Mouse (Mus musculus) forebrain, embryonic 11.5 days (tissue): ENCODE results near the gene Rnf2. TPM values are rescaled to one million over a fixed set of nuclear protein-coding genes. Genes with fewer than 3 reads are reported as not detected.

Experiments
- ATAC-seq: fragments of 200-750 bp; cut with Nextera tagmentation; replicated peaks from 2 replicates; pipeline ENCODE4 v1.8.0; 2017; ENCODE audit warnings: moderate TSS enrichment; ENCODE audit not compliant: low FRiP score
- DNase-seq: peaks from one replicate; pipeline ENCODE4 v3.0.0-alpha.2; 2017; ENCODE audit warnings: low spot score
- H3K27ac ChIP-seq: fragments of 300-500 bp; sonication (generic); 2 replicates; pipeline ENCODE4 v1.5.1; 2014; ENCODE audit warnings: low read depth, low read length
- H3K27me3 ChIP-seq: fragments of 300-500 bp; sonication (generic); 2 replicates; pipeline ENCODE4 v1.6.1; 2014; ENCODE audit warnings: mild to moderate bottlenecking, low read length, mixed read lengths; ENCODE audit not compliant: control insufficient read depth, insufficient read depth
- H3K36me3 ChIP-seq: fragments of 300-500 bp; sonication (generic); 2 replicates; pipeline ENCODE4 v1.6.1; 2014; ENCODE audit warnings: mild to moderate bottlenecking, low read length, moderate library complexity, mixed read lengths; ENCODE audit not compliant: control insufficient read depth, insufficient read depth
- H3K4me1 ChIP-seq: fragments of 300-500 bp; sonication (generic); replicated peaks from 2 replicates; pipeline ENCODE4 v1.6.1; 2014; ENCODE audit warnings: low read length, mixed read lengths; ENCODE audit not compliant: control insufficient read depth, insufficient read depth
- H3K4me2 ChIP-seq: fragments of 300-500 bp; sonication (generic); 2 replicates; pipeline ENCODE4 v1.6.1; 2014; ENCODE audit warnings: low read depth, mild to moderate bottlenecking, low read length, moderate library complexity, mixed read lengths; ENCODE audit not compliant: severe bottlenecking
- H3K4me3 ChIP-seq: fragments of 300-500 bp; sonication (generic); 2 replicates; pipeline ENCODE4 v1.5.1; 2014; ENCODE audit warnings: low read depth, low read length
- H3K9ac ChIP-seq: fragments of 300-500 bp; sonication (generic); 2 replicates; pipeline ENCODE4 v1.6.1; 2014; ENCODE audit warnings: low read length
- H3K9me3 ChIP-seq: fragments of 300-500 bp; sonication (generic); 2 replicates; pipeline ENCODE4 v1.6.1; 2016; ENCODE audit warnings: low read length, mixed read lengths; ENCODE audit not compliant: control insufficient read depth
- WGBS: fragments of 180-500 bp; shearing (Covaris S2); extraction: QIAGEN DNeasy Blood & Tissue Kit; methylation state at CpG from one replicate; pipeline ENCODE4 v1.1.7; 2014; 5-methylcytosine and 5-hydroxymethylcytosine counted together
- polyA plus RNA-seq: library from polyadenylated mRNA; unstranded; fragments of >200 nt; fragmentation: Nextera tagmentation; extraction: Ambion mirVana; gene quantifications from 2 replicates; pipeline ENCODE4 v1.2.1, GENCODE M21; 2014

Rnf2 gene
- polyA plus RNA-seq = 130 and 140 TPM in 2 replicates

DNA sequence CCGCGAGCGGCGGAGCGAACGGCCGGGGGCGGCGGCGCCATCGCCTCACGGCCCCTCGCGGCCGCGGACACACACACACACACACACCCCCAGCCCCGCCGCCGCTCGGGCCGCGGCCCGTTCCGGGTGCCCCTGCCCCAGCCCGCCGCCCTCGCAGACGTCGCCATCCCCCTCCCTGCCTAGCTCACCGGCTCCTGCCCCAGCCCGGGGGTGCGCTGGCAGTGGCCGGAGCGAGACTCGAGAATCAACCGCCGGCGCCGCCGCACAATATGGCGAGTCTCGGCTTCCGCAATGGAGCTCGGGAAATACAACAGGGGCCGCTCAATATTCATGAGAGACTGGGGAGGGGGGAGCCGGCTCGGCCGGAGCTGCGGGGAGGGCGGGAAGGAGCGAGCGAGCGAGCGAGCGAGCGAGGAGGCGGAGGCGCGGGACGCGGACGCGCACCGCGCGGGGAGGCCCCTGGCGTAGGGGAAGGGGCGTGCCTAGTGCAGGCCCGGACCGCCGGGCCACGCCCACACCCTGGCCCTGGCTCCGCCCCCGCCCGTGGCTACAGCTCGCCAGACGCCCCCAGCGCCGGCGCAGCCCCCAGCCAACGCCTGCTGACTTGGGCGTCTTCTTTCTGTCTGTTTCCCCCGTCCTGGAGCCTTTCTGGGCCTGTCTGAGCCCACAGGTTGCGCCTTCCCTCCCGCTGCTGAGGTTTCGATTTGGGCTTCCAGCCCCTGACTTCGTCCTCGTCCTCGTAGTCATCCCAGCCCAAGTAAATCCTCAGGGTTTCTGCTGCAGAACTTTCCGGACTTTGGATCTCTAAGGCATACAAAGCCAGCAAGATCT is at the start of gene Rnf2:
TSS of gene Rnf2 (minus strand) at position 425 of the 831 bp plus-strand sequence.
- Histone ChIP-seq H3K27ac (peak within 1 kb of the TSS; percentile 97), H3K4me3 (peak within 1 kb of the TSS; percentile 92)
- 1% methylated on average over 69 of the region's 90 CpGs for WGBS

DNA sequence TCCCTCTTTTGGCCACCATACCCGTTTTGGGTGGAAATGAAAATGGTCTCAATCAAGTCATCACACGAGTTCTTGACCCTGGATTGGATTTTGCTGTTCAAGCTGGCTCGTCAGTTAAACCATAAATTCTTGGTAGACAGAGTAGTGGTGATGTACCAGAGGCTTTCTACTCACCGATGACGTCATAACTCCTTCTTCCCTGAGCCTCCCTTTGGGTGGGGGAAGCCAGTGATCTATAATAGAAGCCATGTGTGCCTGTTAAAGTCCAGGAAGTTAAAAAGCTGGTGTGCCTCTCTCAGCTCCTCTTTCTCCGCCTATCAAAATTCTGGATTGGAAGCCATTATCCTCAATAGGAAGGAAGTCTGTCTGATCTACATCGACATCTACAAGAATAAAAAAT is 49.0 kb upstream of the Rnf2 start:
- H3K4me2 ChIP-seq = no peak overlapping the region
- no peak overlapping the region for H3K4me3 ChIP-seq
- ATAC-seq = no peak
- no peaks in the 10 kb centered on the region for H3K36me3 ChIP-seq
- H3K9me3 ChIP-seq = no peaks in the 10 kb centered on the region
- H3K4me1 ChIP-seq = 0 out of 2 replicates have a peak, but pooled peaks cover 2% of the 10 kb centered on the region
- no peak overlapping the region for H3K9ac ChIP-seq
- WGBS = 80% methylated on average over 7 of the region's 7 CpGs
- H3K27me3 ChIP-seq = no peaks in the 10 kb centered on the region
- H3K27ac ChIP-seq = no peak overlapping the region
- no peak for DNase-seq

More for the DNA sequence above, at the start of gene Rnf2:
- Histone ChIP-seq H3K4me1 (no peaks in the 10 kb centered on the region), H3K9me3 (no peaks in the 10 kb centered on the region), H3K9ac (peak within 1 kb of the TSS; percentile 97), H3K4me2 (peak within 1 kb of the TSS; percentile 56), H3K27me3 (no peaks in the 10 kb centered on the region), H3K36me3 (no peaks in the 10 kb centered on the region)
- peak; percentile 97 for DNase-seq
- peak; percentile 97 for ATAC-seq

DNA sequence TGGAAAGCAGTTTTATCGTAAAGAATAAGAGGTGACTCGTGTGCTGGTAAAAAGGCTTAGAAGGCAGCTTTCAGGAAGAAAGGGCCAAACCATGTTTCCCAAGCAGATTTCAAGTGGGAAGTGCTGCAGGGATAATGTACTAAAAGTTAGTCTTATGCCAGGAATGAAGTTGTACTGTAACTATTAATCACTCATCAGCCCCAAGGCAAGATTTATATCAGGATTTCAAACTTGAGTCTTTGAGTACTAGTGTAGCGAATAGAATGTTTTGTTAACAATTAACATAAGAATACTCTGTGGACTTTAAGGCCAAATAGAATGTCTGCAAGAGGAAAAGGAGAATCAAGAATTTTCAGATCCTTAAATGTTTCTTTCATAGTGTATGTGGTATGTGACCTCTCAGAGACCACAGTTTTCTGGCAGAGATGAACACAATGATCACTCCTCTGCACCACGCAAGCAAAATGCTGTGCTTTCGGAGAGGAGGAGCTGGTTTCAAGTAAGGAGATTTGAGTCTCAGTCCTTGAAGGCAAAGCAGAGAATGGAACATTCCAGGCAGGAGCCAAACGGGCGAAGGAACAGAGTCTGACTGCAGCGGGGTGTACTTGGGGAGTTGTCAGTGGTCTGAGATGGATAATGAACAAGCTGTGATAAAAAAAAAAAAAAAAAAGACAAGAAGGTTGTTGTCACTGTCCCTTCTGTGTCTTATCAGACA is 48.3 kb upstream of the Rnf2 start:
- H3K9ac ChIP-seq = no peak overlapping the region
- 0 out of 2 replicates have a peak, but pooled peaks cover 2% of the 10 kb centered on the region for H3K4me1 ChIP-seq
- WGBS = 84% methylated on average over 8 of the region's 8 CpGs
- no peak overlapping the region for H3K27ac ChIP-seq
- no peak overlapping the region for H3K4me2 ChIP-seq
- H3K4me3 ChIP-seq = no peak overlapping the region
- H3K36me3 ChIP-seq = no peaks in the 10 kb centered on the region
- ATAC-seq = no peak
- no peaks in the 10 kb centered on the region for H3K9me3 ChIP-seq
- DNase-seq = no peak
- no peaks in the 10 kb centered on the region for H3K27me3 ChIP-seq

DNA sequence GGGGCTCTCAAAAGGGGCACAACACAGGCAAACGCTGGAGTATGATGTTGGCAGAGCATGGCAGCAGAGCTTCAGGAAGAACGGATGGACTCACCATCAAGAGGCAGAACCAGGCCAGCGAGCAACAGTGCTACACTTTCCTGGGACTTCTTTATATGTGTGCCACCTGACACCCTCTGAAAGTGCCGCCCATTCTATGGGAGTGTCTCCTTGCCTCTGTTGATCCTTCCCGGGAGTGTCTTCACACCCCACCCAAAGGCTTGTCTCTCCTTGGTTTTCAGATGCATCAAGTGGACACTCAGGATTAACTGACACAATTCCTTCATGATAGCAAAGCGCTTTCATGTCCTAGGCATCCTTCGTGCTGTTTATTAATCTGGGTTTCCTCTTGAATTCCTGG is 44.8 kb upstream of the Rnf2 start:
- DNase-seq (no peak), ATAC-seq (no peak)
- Histone ChIP-seq H3K9me3 (no peaks in the 10 kb centered on the region), H3K27me3 (no peaks in the 10 kb centered on the region), H3K9ac (no peak overlapping the region), H3K4me2 (no peak overlapping the region), H3K4me3 (no peak overlapping the region), H3K27ac (no peak overlapping the region), H3K36me3 (no peaks in the 10 kb centered on the region), H3K4me1 (no peaks in the 10 kb centered on the region)
- WGBS = 80% methylated on average over 7 of the region's 7 CpGs

DNA sequence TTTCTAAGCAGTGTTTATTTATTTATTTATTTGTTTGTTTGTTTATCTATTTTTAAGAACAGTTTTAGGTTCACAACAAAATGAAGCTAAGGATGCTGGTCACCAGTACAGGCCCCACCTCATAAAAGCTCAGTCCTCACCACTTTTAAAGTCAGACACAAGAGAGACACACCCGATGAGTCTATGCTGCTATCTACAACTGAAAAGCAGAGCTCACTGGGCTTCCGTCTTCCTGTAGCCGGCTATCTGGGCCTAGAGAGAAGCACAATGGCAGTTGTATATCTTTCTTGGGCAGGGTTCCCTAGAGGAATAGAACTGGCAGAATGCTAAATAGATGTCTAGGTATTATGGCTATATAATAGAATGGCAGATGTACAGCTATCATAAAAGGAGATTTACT is 43.8 kb upstream of the Rnf2 start:
- no peaks in the 10 kb centered on the region for H3K27me3 ChIP-seq
- ATAC-seq (no peak), DNase-seq (no peak)
- H3K27ac ChIP-seq = no peak overlapping the region
- H3K9ac ChIP-seq = no peak overlapping the region
- H3K9me3 ChIP-seq = no peaks in the 10 kb centered on the region
- H3K36me3 ChIP-seq = no peaks in the 10 kb centered on the region
- no peaks in the 10 kb centered on the region for H3K4me1 ChIP-seq
- WGBS = 94% methylated on average over 3 of the region's 3 CpGs
- no peak overlapping the region for H3K4me2 ChIP-seq
- H3K4me3 ChIP-seq = no peak overlapping the region

DNA sequence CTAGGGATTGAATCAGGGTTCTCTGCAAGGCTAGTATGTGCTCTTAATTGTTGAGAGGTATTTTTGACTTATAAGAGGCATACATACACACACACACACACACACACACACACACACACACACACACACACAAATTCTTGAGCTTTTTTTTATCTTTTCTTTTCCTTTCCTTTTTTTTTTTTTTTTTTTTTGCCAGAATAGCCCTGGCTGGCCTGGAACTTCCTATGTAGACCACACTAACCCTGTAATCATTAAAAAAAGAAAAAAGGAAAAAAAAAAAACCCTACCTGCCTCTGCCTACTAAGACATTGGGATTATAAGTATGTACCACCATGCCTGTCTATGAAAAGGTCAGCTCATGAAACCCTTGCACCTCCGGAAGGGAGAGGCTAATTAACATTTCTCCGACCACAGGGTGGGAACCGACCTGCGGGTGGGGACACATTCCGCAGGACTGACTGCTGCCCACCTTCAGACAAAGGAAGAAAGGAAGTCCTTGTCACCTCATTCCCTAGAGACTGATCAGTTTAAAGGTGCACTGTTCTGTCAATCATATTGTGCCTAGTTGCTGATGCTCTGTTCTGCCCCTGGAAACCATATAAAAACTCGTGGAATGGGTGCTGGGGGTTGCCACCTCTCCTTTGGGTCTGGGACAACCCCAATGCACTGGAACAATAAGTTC is 43.2 kb upstream of the Rnf2 start:
- ATAC-seq = no peak
- H3K27ac ChIP-seq = no peak overlapping the region
- 80% methylated on average over 6 of the region's 6 CpGs for WGBS

DNA sequence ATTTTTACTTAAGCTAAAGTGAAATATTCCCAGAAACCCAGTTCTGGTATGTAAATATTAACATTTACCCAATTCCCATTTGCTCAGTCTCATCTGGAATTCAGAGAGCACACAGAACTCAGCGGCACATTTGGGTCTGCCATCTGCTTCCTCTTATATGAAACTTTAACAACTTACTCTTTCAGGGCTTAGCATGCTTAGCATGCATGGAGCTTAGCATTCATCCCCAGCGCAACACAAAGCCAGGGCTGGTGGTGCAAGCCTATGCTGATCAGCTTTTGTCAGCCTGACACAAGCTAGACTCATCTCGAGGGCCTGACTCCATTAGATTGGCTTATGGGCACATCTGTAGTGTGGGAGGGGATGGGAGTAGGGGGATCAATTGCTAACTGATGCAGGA is 25.9 kb upstream of the Rnf2 start:
- no peaks in the 10 kb centered on the region for H3K36me3 ChIP-seq
- no peak overlapping the region for H3K9ac ChIP-seq
- H3K4me3 ChIP-seq = no peak overlapping the region
- no peaks in the 10 kb centered on the region for H3K9me3 ChIP-seq
- DNase-seq (no peak), ATAC-seq (no peak)
- no peak overlapping the region for H3K27ac ChIP-seq
- no peaks in the 10 kb centered on the region for H3K4me1 ChIP-seq
- H3K4me2 ChIP-seq = no peak overlapping the region
- no peaks in the 10 kb centered on the region for H3K27me3 ChIP-seq
- 74% methylated on average over 3 of the region's 3 CpGs for WGBS

More for the DNA sequence above, 43.2 kb upstream of the Rnf2 start:
- DNase-seq = no peak
- Histone ChIP-seq H3K4me1 (no peaks in the 10 kb centered on the region), H3K4me2 (no peak overlapping the region), H3K9ac (no peak overlapping the region), H3K4me3 (no peak overlapping the region), H3K9me3 (no peaks in the 10 kb centered on the region), H3K36me3 (no peaks in the 10 kb centered on the region), H3K27me3 (no peaks in the 10 kb centered on the region)

DNA sequence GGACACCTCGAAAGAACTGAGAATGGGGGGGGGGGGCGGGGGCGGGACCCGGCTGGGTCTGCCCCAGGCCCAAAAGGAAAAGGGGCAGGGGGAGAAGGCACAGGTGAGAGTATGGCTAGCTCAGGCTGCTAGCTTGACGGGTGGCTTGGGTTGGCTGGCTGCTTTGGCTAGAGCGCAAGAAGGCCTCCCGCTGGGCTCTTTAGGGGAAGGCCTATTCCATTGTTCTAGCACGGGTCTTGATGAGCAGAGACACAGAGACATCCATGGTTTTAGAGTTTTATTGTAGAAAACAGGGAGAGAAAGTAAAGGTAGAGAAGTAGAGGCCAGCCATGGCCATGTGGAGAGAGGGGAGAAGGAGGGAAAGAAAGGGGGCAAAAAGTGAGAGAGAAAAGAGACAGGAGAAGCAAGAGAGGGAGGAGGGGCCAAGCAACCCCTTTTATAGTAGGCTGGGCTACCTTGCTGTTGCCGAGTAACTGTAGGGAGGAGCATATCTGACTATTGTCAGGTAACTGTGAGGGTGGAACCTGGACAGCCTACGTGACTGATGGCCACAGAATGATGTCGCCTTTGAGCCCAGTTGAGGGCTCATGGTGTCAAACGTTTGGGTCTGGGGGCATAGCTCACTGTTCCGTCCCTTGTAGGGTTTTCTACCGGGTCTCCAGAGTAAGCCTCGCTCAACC is 17.0 kb upstream of the Rnf2 start:
- Histone ChIP-seq H3K9ac (no peak overlapping the region), H3K4me1 (no peaks in the 10 kb centered on the region), H3K4me3 (no peak overlapping the region), H3K4me2 (no peak overlapping the region), H3K27me3 (no peaks in the 10 kb centered on the region), H3K36me3 (no peaks in the 10 kb centered on the region), H3K27ac (no peak overlapping the region), H3K9me3 (no peaks in the 10 kb centered on the region)
- 79% methylated on average over 15 of the region's 15 CpGs for WGBS
- DNase-seq (no peak), ATAC-seq (no peak)
